Mouse (Mus musculus): ENCODE measurements around the gene Fcor. TPM values are rescaled to one million over a fixed set of nuclear protein-coding genes. Genes with fewer than 3 reads are reported as not detected.

The Fcor gene
- polyA plus RNA-seq, 1 experiment from 2014 or later: 4.6 TPM

DNA sequence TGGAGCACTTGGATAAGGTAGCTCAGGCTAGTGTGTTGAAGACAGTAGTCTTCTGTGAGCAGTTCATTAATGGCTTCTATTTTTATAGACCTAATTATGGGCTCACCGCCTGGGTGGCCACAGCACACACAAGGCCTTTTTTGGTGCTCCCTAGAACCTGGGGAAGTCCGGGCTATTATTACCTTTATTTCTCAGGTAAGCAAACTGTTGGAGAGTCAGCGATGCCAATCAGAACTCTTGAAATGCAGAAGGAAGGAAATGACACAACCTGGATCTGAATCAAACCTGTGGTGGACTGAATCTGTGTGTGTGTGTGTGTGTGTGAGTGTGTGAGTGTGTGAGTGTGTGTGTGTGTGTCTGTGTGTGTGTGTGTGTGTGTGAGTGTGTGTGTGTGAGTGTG is 22.0 kb upstream of the Fcor start, which contains the start of gene Fcer2a:
TSS of gene Fcer2a (minus strand) at position 55 of the 400 bp plus-strand sequence.
- POLR2A ChIA-PET: no interaction called here
- CTCF ChIA-PET: no interaction called here
- DNase-seq (ENCODE audit: low read depth, low spot score) (no peak), ATAC-seq (no peak)
- in situ Hi-C loops (cut with MboI; ENCODE audit: low pct_unique_long_range_greater_than_20kb): no loop called here
- no peak for TF ChIP-seq CTCF (IDR thresholded peaks at IDR 0.05)
- H3K27me3 ChIP-seq: peaks cover 23% of the 10 kb centered on the region

DNA sequence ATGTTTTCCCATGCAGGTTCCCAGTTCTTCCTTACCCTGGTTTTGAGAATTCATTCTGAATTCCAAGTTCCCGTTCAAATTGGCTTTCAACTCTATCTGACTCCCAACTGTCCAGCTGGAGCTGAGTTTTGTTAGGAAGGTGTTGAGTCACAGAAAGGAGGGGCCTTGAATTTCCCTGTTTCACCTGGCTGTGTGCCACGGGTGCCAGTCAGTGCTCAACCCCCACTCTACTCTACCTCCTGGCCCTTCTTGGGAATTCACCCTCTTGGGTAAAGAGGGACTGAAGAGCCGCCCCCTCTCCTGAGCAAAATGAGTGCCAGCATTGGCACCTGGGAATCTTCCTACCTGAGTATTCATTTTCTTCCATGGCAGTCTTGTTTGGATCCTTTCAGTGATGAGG is 18.6 kb upstream of the Fcor start:
- in situ Hi-C loops (cut with MboI; ENCODE audit: low pct_unique_long_range_greater_than_20kb): no loop called here
- ChIA-PET CTCF (no interaction called here), POLR2A (no interaction called here)
- DNase-seq (ENCODE audit: low read depth, low spot score) (no peak), ATAC-seq (no peak)
- TF ChIP-seq CTCF (IDR thresholded peaks at IDR 0.05): no peak
- peaks cover 21% of the 10 kb centered on the region for H3K27me3 ChIP-seq

GRCm38 (mm10) chr8:3687537-3687936 is 15.4 kb upstream of the Fcor start:
- no peak for ATAC-seq
- POLR2A ChIA-PET: interaction anchor here (0.8 kb wide), 1 partner anchor 17 kb away, joined by 3 read pairs; no protein-coding TSS in a partner anchor

GRCm38 (mm10) chr8:3685422-3685821 is 13.3 kb upstream of the Fcor start:
- no peak for ATAC-seq
- POLR2A ChIA-PET: no interaction called here
- peaks cover 17% of the 10 kb centered on the region for H3K27me3 ChIP-seq
- DNase-seq (ENCODE audit: low read depth, low spot score): no peak
- in situ Hi-C loops (cut with MboI; ENCODE audit: low pct_unique_long_range_greater_than_20kb): no loop called here
- CTCF ChIA-PET: no interaction called here
- no peak for TF ChIP-seq CTCF (IDR thresholded peaks at IDR 0.05)

More at GRCm38 (mm10) chr8:3687537-3687936, 15.4 kb upstream of the Fcor start:
- no peak for DNase-seq (ENCODE audit: low read depth, low spot score)
- no peak for TF ChIP-seq CTCF (IDR thresholded peaks at IDR 0.05)
- H3K27me3 ChIP-seq: peaks cover 17% of the 10 kb centered on the region
- in situ Hi-C loops (cut with MboI; ENCODE audit: low pct_unique_long_range_greater_than_20kb): no loop called here
- CTCF ChIA-PET: no interaction called here

GRCm38 (mm10) chr8:3684530-3684929 is 12.4 kb upstream of the Fcor start:
- in situ Hi-C loops (cut with MboI; ENCODE audit: low pct_unique_long_range_greater_than_20kb): no loop called here
- no peak for DNase-seq (ENCODE audit: low read depth, low spot score)
- H3K27me3 ChIP-seq: peaks cover 10% of the 10 kb centered on the region
- ChIA-PET CTCF (no interaction called here), POLR2A (no interaction called here)
- no peak for TF ChIP-seq CTCF (IDR thresholded peaks at IDR 0.05)
- ATAC-seq: no peak

GRCm38 (mm10) chr8:3683408-3684176 is 11.4 kb upstream of the Fcor start:
- TF ChIP-seq CTCF (IDR thresholded peaks at IDR 0.05): no peak
- ChIA-PET CTCF (no interaction called here), POLR2A (no interaction called here)
- in situ Hi-C loops (cut with MboI; ENCODE audit: low pct_unique_long_range_greater_than_20kb): no loop called here
- peaks cover under 1% of the 10 kb centered on the region for H3K27me3 ChIP-seq
- DNase-seq (ENCODE audit: low read depth, low spot score) (no peak), ATAC-seq (no peak)

GRCm38 (mm10) chr8:3682435-3682834 is 10.3 kb upstream of the Fcor start:
- ChIA-PET POLR2A (no interaction called here), CTCF (no interaction called here)
- TF ChIP-seq CTCF (IDR thresholded peaks at IDR 0.05): no peak
- no peak for ATAC-seq
- no peaks in the 10 kb centered on the region for H3K27me3 ChIP-seq
- no peak for DNase-seq (ENCODE audit: low read depth, low spot score)
- in situ Hi-C loops (cut with MboI; ENCODE audit: low pct_unique_long_range_greater_than_20kb): no loop called here

DNA sequence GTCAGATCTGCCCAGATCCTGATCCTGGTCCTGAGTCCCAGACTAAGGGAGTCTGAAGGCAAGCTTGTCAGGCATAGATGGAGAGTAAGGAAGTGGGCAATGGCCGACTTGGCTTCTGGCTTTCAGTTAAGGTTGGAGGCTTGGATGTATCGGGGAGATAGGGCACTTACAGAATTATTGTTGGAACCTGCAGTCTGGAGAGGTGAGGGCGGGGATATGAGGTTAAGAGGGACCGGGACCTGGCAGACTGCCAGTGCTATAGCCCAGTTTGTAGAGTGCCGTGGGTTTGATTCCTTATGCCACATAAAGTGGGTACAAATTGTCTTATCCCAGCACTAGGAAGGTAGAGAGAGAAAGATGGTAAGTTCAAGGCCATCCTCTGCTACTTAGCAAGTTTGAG is 7.5 kb upstream of the Fcor start:
- TF ChIP-seq CTCF (IDR thresholded peaks at IDR 0.05): no peak
- no peak for ATAC-seq
- no peaks in the 10 kb centered on the region for H3K27me3 ChIP-seq
- DNase-seq (ENCODE audit: low read depth, low spot score): no peak
- in situ Hi-C loops (cut with MboI; ENCODE audit: low pct_unique_long_range_greater_than_20kb): loop anchor here (5.0 to 10.0 kb wide), 3 partner anchors 212 to 325 kb away; partner anchors contain the start of genes A430078G23Rik and Pex11g
- POLR2A ChIA-PET: no interaction called here
- CTCF ChIA-PET: no interaction called here

DNA sequence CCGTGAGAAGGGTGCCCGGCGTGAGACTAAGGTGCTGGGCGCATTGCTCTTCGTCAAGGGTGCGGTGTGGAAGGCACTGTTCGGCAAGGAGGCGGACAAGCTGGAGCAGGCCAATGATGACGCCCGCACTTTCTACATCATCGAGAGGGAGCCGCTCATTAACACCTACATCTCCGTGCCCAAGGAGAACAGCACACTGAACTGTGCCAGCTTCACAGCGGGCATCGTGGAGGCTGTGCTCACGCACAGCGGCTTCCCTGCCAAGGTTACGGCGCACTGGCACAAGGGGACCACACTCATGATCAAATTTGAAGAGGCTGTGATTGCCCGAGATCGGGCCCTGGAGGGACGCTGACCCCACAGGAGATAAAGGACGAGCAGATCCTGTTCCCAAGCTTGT is 7.1 kb upstream of the Fcor start:
- CTCF ChIA-PET: no interaction called here
- no peak for TF ChIP-seq CTCF (IDR thresholded peaks at IDR 0.05)
- in situ Hi-C loops (cut with MboI; ENCODE audit: low pct_unique_long_range_greater_than_20kb): loop anchor here (5.0 to 10.0 kb wide), 3 partner anchors 212 to 324 kb away; partner anchors contain the start of genes A430078G23Rik and Pex11g
- DNase-seq (ENCODE audit: low read depth, low spot score) (no peak), ATAC-seq (no peak)
- POLR2A ChIA-PET: no interaction called here
- H3K27me3 ChIP-seq: no peaks in the 10 kb centered on the region

DNA sequence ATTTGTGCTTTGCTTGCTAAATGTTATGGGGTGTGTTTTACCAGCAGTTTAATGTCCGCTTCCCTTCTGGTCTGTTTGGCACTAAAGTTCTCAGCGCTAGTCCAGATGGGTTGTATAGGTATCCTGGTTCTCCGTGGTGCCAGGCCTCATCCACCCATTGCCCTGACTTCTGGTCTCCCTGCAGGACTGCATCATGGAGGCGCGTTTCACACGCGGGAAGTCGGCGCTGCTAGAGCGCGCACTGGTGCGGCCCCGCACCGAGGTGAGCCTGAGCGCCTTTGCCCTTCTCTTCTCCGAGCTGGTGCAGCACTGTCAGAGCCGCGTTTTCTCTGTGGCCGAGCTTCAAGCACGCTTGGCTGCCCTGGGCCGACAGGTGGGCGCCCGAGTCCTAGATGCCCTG is 6.7 kb upstream of the Fcor start:
- ATAC-seq (no peak), DNase-seq (ENCODE audit: low read depth, low spot score) (no peak)
- in situ Hi-C loops (cut with MboI; ENCODE audit: low pct_unique_long_range_greater_than_20kb): loop anchor here (5.0 to 10.0 kb wide), 3 partner anchors 212 to 324 kb away; partner anchors contain the start of genes A430078G23Rik and Pex11g
- TF ChIP-seq CTCF (IDR thresholded peaks at IDR 0.05): no peak
- no peaks in the 10 kb centered on the region for H3K27me3 ChIP-seq
- ChIA-PET CTCF (no interaction called here), POLR2A (no interaction called here)

- H3K27me3 ChIP-seq: no peaks in the 10 kb centered on the region
- ChIA-PET CTCF (interaction anchor here (1.2 to 3.4 kb wide), 3 partner anchors 48 to 209 kb away, joined by 3 to 20 read pairs (median 19); no protein-coding TSS in a partner anchor), POLR2A (no interaction called here)
- DNase-seq (ENCODE audit: low read depth, low spot score): no peak
- ATAC-seq: peak; percentile 13
- in situ Hi-C loops (cut with MboI; ENCODE audit: low pct_unique_long_range_greater_than_20kb): loop anchor here (5.0 to 10.0 kb wide), 3 partner anchors 210 to 322 kb away; partner anchors contain the start of genes A430078G23Rik and Pex11g
- TF ChIP-seq CTCF (IDR thresholded peaks at IDR 0.05): no peak
These were observed 4.9 kb upstream of the Fcor start for GRCm38 (mm10) chr8:3676993-3677579.

Data from Patski (cell line).